Mouse (Mus musculus): ENCODE measurements around the gene Elf2.

DNA sequence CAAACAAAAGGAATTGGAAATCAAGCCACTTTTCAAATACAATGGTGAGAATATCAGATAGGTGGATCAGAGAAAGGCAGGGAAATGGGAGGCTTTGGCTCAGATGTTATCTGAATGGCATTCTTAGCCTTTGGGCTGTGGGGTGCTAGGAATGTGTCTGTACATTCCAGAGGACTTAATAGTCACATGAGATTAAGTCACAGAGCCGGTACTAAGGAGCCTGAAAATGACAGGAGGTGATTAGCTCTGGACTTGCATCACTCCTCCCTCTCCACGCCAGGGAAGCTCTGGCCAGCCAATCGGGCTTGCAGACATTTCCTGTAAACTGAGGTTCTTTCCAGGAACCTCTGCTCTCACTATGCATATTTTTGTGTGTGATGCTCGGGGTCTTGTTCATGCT lies 119.6 kb downstream of the Elf2 start:
- TF ChIP-seq CTCF (IDR thresholded peaks at IDR 0.05; ENCODE audit: low read depth, low read length), result no peak
- no peak for TF ChIP-seq GATA1 (IDR thresholded peaks at IDR 0.05; ENCODE audit: borderline replicate concordance, low read length)
- TF ChIP-seq TAL1 (conservative IDR thresholded peaks at IDR 0.05; ENCODE audit: low read depth, low read length), result no peak

All from G1E (cell line).